Mouse (Mus musculus) heart, embryonic 13.5 days (tissue): Measurements from ENCODE around the gene Zfp821. TPM values are rescaled to one million over a fixed set of nuclear protein-coding genes. Genes with fewer than 3 reads are reported as not detected.

Experiments
- ATAC-seq: fragments of 200-750 bp; cut with Nextera tagmentation; 2 replicates; pipeline ENCODE4 v1.8.0; 2017; ENCODE audit warnings: moderate TSS enrichment; ENCODE audit not compliant: insufficient number of reproducible peaks, low FRiP score, low TSS enrichment; ENCODE audit errors: extremely low read depth
- H3K27ac ChIP-seq: fragments of 300-500 bp; sonication (generic); replicated peaks from 2 replicates; pipeline ENCODE4 v1.5.1; 2015; ENCODE audit warnings: moderate library complexity, mild to moderate bottlenecking, inconsistent platforms
- H3K27me3 ChIP-seq: fragments of 300-500 bp; sonication (generic); replicated peaks from 2 replicates; pipeline ENCODE4 v1.6.1; 2015; ENCODE audit warnings: mild to moderate bottlenecking, inconsistent platforms
- H3K36me3 ChIP-seq: fragments of 300-500 bp; sonication (generic); 2 replicates; pipeline ENCODE4 v1.6.1; 2015; ENCODE audit warnings: mild to moderate bottlenecking, inconsistent platforms
- H3K4me1 ChIP-seq: fragments of 300-500 bp; sonication (generic); 2 replicates; pipeline ENCODE4 v1.6.1; 2015; ENCODE audit warnings: inconsistent platforms
- H3K4me2 ChIP-seq: fragments of 300-500 bp; sonication (generic); 2 replicates; pipeline ENCODE4 v1.6.1; 2015; ENCODE audit warnings: inconsistent platforms, mild to moderate bottlenecking, moderate library complexity
- H3K4me3 ChIP-seq: fragments of 300-500 bp; sonication (generic); 2 replicates; pipeline ENCODE4 v1.5.1; 2015; ENCODE audit warnings: moderate library complexity, mild to moderate bottlenecking, inconsistent platforms
- H3K9ac ChIP-seq: fragments of 300-500 bp; sonication (generic); 2 replicates; pipeline ENCODE4 v1.6.1; 2015; ENCODE audit warnings: inconsistent platforms, mild to moderate bottlenecking, moderate library complexity
- H3K9me3 ChIP-seq: fragments of 300-500 bp; sonication (generic); 2 replicates; pipeline ENCODE4 v1.6.1; 2016; ENCODE audit warnings: inconsistent platforms
- WGBS: fragments of 180-500 bp; shearing (Covaris S2); methylation state at CpG from one replicate; pipeline ENCODE4 v1.1.7; 2015; ENCODE audit warnings: mixed read lengths; 5-methylcytosine and 5-hydroxymethylcytosine counted together
- polyA plus RNA-seq: library from polyadenylated mRNA; unstranded; fragments of >200 nt; fragmentation: Nextera tagmentation; extraction: Ambion mirVana; gene quantifications from 2 replicates; pipeline ENCODE4 v1.2.1, GENCODE M21; 2015

The Zfp821 gene
- polyA plus RNA-seq = 18.4 and 19.4 TPM in 2 replicates

GRCm38 (mm10) chr8:109705320-109706075, at the start of gene Zfp821:
Gene Zfp821 (plus strand): TSS chr8:109705546.
- Histone ChIP-seq H3K36me3 (peaks cover 32% of the 10 kb centered on the region), H3K4me1 (peaks cover 26% of the 10 kb centered on the region), H3K4me2 (peak within 1 kb of the TSS; percentile 95), H3K9me3 (no peaks in the 10 kb centered on the region), H3K27me3 (0 out of 2 replicates have a peak, but pooled peaks cover 4% of the 10 kb centered on the region), H3K4me3 (peak within 1 kb of the TSS; percentile 93), H3K27ac (peak within 1 kb of the TSS; percentile 97), H3K9ac (peak within 1 kb of the TSS; percentile 99)
- ATAC-seq = peak; percentile 91
- WGBS = under 1% methylated on average over 85 of the region's 100 CpGs

GRCm38 (mm10) chr8:109656860-109657259, 48.5 kb upstream of the Zfp821 start:
- H3K9ac ChIP-seq = no peak overlapping the region
- H3K4me2 ChIP-seq = no peak overlapping the region
- no peaks in the 10 kb centered on the region for H3K9me3 ChIP-seq
- peaks cover 5% of the 10 kb centered on the region; the same call in 1 of the 2 replicates for H3K27me3 ChIP-seq
- 85% methylated on average over 3 of the region's 3 CpGs for WGBS
- H3K4me3 ChIP-seq = no peak overlapping the region
- H3K27ac ChIP-seq = no peak overlapping the region
- no peak for ATAC-seq
- H3K4me1 ChIP-seq = no peaks in the 10 kb centered on the region
- H3K36me3 ChIP-seq = no peaks in the 10 kb centered on the region

GRCm38 (mm10) chr8:109662328-109662727, 43.0 kb upstream of the Zfp821 start:
- Histone ChIP-seq H3K36me3 (peaks cover 12% of the 10 kb centered on the region), H3K4me2 (no peak overlapping the region), H3K4me1 (no peaks in the 10 kb centered on the region), H3K27ac (no peak overlapping the region), H3K9me3 (no peaks in the 10 kb centered on the region), H3K4me3 (no peak overlapping the region), H3K27me3 (no peaks in the 10 kb centered on the region), H3K9ac (no peak overlapping the region)
- 78% methylated on average over 3 of the region's 3 CpGs for WGBS
- no peak for ATAC-seq

GRCm38 (mm10) chr8:109666616-109667015, 38.7 kb upstream of the Zfp821 start:
- ATAC-seq = no peak
- Histone ChIP-seq H3K9me3 (no peaks in the 10 kb centered on the region), H3K36me3 (peaks cover 54% of the 10 kb centered on the region), H3K27me3 (no peaks in the 10 kb centered on the region), H3K4me2 (no peak overlapping the region), H3K9ac (no peak overlapping the region), H3K4me3 (no peak overlapping the region), H3K27ac (no peak overlapping the region), H3K4me1 (no peaks in the 10 kb centered on the region)
- 57% methylated on average over 5 of the region's 5 CpGs for WGBS

- peaks cover 99% of the 10 kb centered on the region for H3K36me3 ChIP-seq
- no peak overlapping the region for H3K4me3 ChIP-seq
- H3K4me2 ChIP-seq = no peak overlapping the region
- ATAC-seq = no peak
- H3K9me3 ChIP-seq = no peaks in the 10 kb centered on the region
- H3K9ac ChIP-seq = no peak overlapping the region
- no peak overlapping the region for H3K27ac ChIP-seq
- no peaks in the 10 kb centered on the region for H3K27me3 ChIP-seq
- 89% methylated on average over 5 of the region's 5 CpGs for WGBS
- no peaks in the 10 kb centered on the region for H3K4me1 ChIP-seq
These were observed 32.7 kb upstream of the Zfp821 start for GRCm38 (mm10) chr8:109672656-109673055.

GRCm38 (mm10) chr8:109673596-109673995, 31.8 kb upstream of the Zfp821 start:
- 80% methylated on average over 2 of the region's 2 CpGs for WGBS
- Histone ChIP-seq H3K9ac (no peak overlapping the region), H3K4me2 (no peak overlapping the region), H3K36me3 (peaks cover 100% of the 10 kb centered on the region), H3K4me3 (no peak overlapping the region), H3K4me1 (no peaks in the 10 kb centered on the region), H3K27ac (no peak overlapping the region), H3K27me3 (no peaks in the 10 kb centered on the region), H3K9me3 (no peaks in the 10 kb centered on the region)
- no peak for ATAC-seq

- H3K27ac ChIP-seq = no peak overlapping the region
- H3K4me1 ChIP-seq = no peaks in the 10 kb centered on the region
- H3K27me3 ChIP-seq = no peaks in the 10 kb centered on the region
- ATAC-seq = no peak
- H3K9me3 ChIP-seq = no peaks in the 10 kb centered on the region
- no peak overlapping the region for H3K4me3 ChIP-seq
- 92% methylated on average over 9 of the region's 9 CpGs for WGBS
- no peak overlapping the region for H3K9ac ChIP-seq
- H3K4me2 ChIP-seq = no peak overlapping the region
- H3K36me3 ChIP-seq = peaks cover 98% of the 10 kb centered on the region
These were observed 29.3 kb upstream of the Zfp821 start for GRCm38 (mm10) chr8:109675896-109676643.

- no peak for ATAC-seq
- Histone ChIP-seq H3K27ac (no peak overlapping the region), H3K4me1 (peaks cover 6% of the 10 kb centered on the region), H3K36me3 (peaks cover 75% of the 10 kb centered on the region), H3K9me3 (no peaks in the 10 kb centered on the region), H3K4me2 (no peak overlapping the region), H3K9ac (no peak overlapping the region), H3K4me3 (no peak overlapping the region), H3K27me3 (no peaks in the 10 kb centered on the region)
- WGBS = 80% methylated on average over 3 of the region's 3 CpGs
These were observed 23.8 kb upstream of the Zfp821 start for GRCm38 (mm10) chr8:109681535-109681934.

GRCm38 (mm10) chr8:109682120-109682519, 23.2 kb upstream of the Zfp821 start:
- Histone ChIP-seq H3K9ac (no peak overlapping the region), H3K36me3 (peaks cover 69% of the 10 kb centered on the region), H3K4me1 (peaks cover 11% of the 10 kb centered on the region), H3K4me2 (no peak overlapping the region), H3K4me3 (no peak overlapping the region), H3K27ac (no peak overlapping the region), H3K27me3 (no peaks in the 10 kb centered on the region), H3K9me3 (no peaks in the 10 kb centered on the region)
- 93% methylated on average over 5 of the region's 5 CpGs for WGBS
- ATAC-seq = no peak

GRCm38 (mm10) chr8:109687248-109687647, 18.1 kb upstream of the Zfp821 start:
- H3K4me1 ChIP-seq = peaks cover 29% of the 10 kb centered on the region
- H3K27ac ChIP-seq = no peak overlapping the region
- no peaks in the 10 kb centered on the region for H3K9me3 ChIP-seq
- no peaks in the 10 kb centered on the region for H3K27me3 ChIP-seq
- H3K4me3 ChIP-seq = no peak overlapping the region
- 93% methylated on average over 5 of the region's 5 CpGs for WGBS
- H3K36me3 ChIP-seq = peaks cover 29% of the 10 kb centered on the region
- H3K9ac ChIP-seq = no peak overlapping the region
- no peak for ATAC-seq
- no peak overlapping the region for H3K4me2 ChIP-seq

GRCm38 (mm10) chr8:109691769-109692168, 13.6 kb upstream of the Zfp821 start:
- H3K4me3 ChIP-seq = peak overlapping the region; percentile 77
- peak overlapping the region; percentile 79 for H3K4me2 ChIP-seq
- H3K9me3 ChIP-seq = no peaks in the 10 kb centered on the region
- no peak for ATAC-seq
- H3K36me3 ChIP-seq = peaks cover 9% of the 10 kb centered on the region
- H3K27ac ChIP-seq = no peak overlapping the region
- WGBS = 49% methylated on average over 5 of the region's 5 CpGs
- peaks cover 30% of the 10 kb centered on the region for H3K4me1 ChIP-seq
- H3K9ac ChIP-seq = peak overlapping the region; percentile 94
- H3K27me3 ChIP-seq = no peaks in the 10 kb centered on the region
